9 mouse cellular contexts compared by ENCODE assay signal in the genomic region with DNA sequence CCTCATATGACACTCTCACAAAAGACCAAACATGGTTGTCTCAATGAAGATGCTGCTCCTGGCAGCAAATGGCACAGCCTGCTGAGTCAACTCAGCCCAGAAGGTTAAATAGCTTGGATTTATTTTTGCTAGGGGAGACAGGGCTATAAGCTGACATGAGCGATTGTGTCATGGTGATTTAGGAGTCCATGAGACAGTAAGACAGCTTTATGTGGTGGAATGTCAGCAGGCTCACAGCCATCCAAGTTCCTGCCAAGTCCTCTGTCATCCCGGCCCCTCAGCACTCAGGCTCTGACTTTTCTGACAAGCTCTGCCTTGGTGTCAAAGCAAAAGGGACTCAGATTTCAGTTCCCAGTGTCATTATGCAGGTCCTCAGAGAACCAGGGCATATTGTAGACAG. TPM values are rescaled to one million over a fixed set of nuclear protein-coding genes. Genes with fewer than 3 reads are reported as not detected.
DNase-seq lines count a peak whose midpoint lies in the region; ATAC-seq and TF ChIP-seq lines count a peak whose summit lies in the region.
"Had no signal": no experiment of that assay in that cellular context is flagged by ENCODE, and none has a peak within 500 bp of the region (broad histone marks: within the 10 kb centered on the region; RNA-seq: fewer than 3 reads in every experiment).

No protein-coding gene starts in this region.

- H3K4me3 ChIP-seq in heart, adult 2 months = no peak overlapping the region
- H3K4me3 ChIP-seq in kidney, embryonic 15.5 days (replicated peaks) = no peak overlapping the region

- peak; percentile 82 for ATAC-seq in kidney, embryonic 15.5 days (replicated peaks; ENCODE audit: low FRiP score)
- no peak for ATAC-seq in megakaryocyte, adult 5-6 weeks (ENCODE audit: poor library complexity, severe bottlenecking)

- no peaks in the 10 kb centered on the region for H3K27me3 ChIP-seq in heart, adult 2 months (ENCODE audit: control insufficient read depth, insufficient read depth, low read length)
- no peaks in the 10 kb centered on the region for H3K27me3 ChIP-seq in kidney, embryonic 15.5 days

- no peak overlapping the region; the same call in 1 of the 2 replicates for H3K9ac ChIP-seq in heart, adult 2 months (ENCODE audit: low read depth, low read length)
- H3K9ac ChIP-seq in kidney, embryonic 15.5 days = no peak overlapping the region

- H3K27ac ChIP-seq in heart, adult 2 months = peak overlapping the region; percentile 15; the same call in 1 of the 2 replicates
- H3K27ac ChIP-seq in kidney, embryonic 15.5 days = no peak overlapping the region

- no peak for TF ChIP-seq EP300 in heart, adult 2 months (IDR thresholded peaks at IDR 0.05; ENCODE audit: insufficient read depth, low read depth, low read length)

- peaks cover 9% of the 10 kb centered on the region for H3K4me1 ChIP-seq in heart, adult 2 months (ENCODE audit: control insufficient read depth, insufficient read depth, low read length)
- peaks cover 19% of the 10 kb centered on the region for H3K4me1 ChIP-seq in kidney, embryonic 15.5 days

- no peak overlapping the region for H3K4me2 ChIP-seq in kidney, embryonic 15.5 days

- no peak for DNase-seq in heart, adult 2 months
- no peak for DNase-seq in heart, postnatal 36 days
- DNase-seq in Muller cell, postnatal 12 days (ENCODE audit: inconsistent ontology term) = peak; percentile 86
- DNase-seq in adrenal gland, postnatal 36 days = peak; percentile 47 to 65
- no peak for DNase-seq in layer of hippocampus, adult 18-20 months (ENCODE audit: low spot score in 2 of 2)
- DNase-seq in gastrocnemius, adult 18-20 months (ENCODE audit: low spot score) = no peak
- DNase-seq: thymus, postnatal 14 days had no signal

- 36% methylated on average over 2 of the region's 2 CpGs for WGBS in heart, adult 2 months
- WGBS in kidney, embryonic 15.5 days = 10% methylated on average over 2 of the region's 2 CpGs

- no peaks in the 10 kb centered on the region for H3K9me3 ChIP-seq in kidney, embryonic 15.5 days (replicated peaks)

- intact Hi-C loops in heart, adult 2 months (cut with DNase I) = no loop called here
- intact Hi-C loops in heart, postnatal 36 days (cut with DNase I) = no loop called here

- no peak for TF ChIP-seq POLR2A in heart, adult 2 months (IDR thresholded peaks at IDR 0.05; ENCODE audit: insufficient read depth, low read depth, low read length)

- no peak for TF ChIP-seq CTCF in heart, adult 2 months (IDR thresholded peaks at IDR 0.05)

- peaks cover 1% of the 10 kb centered on the region; the same call in 1 of the 2 replicates for H3K79me2 ChIP-seq in heart, adult 2 months (replicated peaks; ENCODE audit: control insufficient read depth, insufficient read depth, low read length)

- H3K36me3 ChIP-seq in heart, adult 2 months (ENCODE audit: control insufficient read depth, insufficient read depth, low read length) = peaks cover 2% of the 10 kb centered on the region
- H3K36me3 ChIP-seq in kidney, embryonic 15.5 days = no peaks in the 10 kb centered on the region

RNA-seq across cellular contexts. Expression of gene Adam22, which starts 11.6 kb away (rescaled TPM):
- total RNA-seq in heart, adult 2 months (2021) = 1 to 10 TPM; 3.6 to 4.7 TPM
- 1.7 and 3.3 TPM in 2 replicates for polyA plus RNA-seq in heart, adult 2 months (2012; rRNA removed)
- total RNA-seq in heart, postnatal 36 days (2021) = 1 to 10 TPM; 2.4 to 5.9 TPM
- 1 to 10 TPM; 3.1 to 3.7 TPM for total RNA-seq in adrenal gland, postnatal 36 days (2021)
- polyA plus RNA-seq in kidney, embryonic 15.5 days (2015; fragmentation: Nextera tagmentation; extraction: Ambion mirVana) = 8.2 and 8.5 TPM in 2 replicates
- total RNA-seq in megakaryocyte, adult 5-6 weeks (2015) = 0.40 TPM in 1 of 2 replicates, not detected in the other
- 0.04 and 0.18 TPM in 2 replicates for total RNA-seq in megakaryocyte, adult 5-6 weeks (2017)
- 100 to 1,000 TPM; 156 to 160 TPM for total RNA-seq in layer of hippocampus, adult 18-20 months (2021)
- 1 to 10 TPM; 2.4 to 3.3 TPM for total RNA-seq in gastrocnemius, adult 18-20 months (2021)

Comparison
In these comparisons a context has a peak if more than half of its experiments do, and no peak if none do; other contexts are left out.
1. DNase-seq: peak in Muller cell, postnatal 12 days (single experiment) and adrenal gland, postnatal 36 days (2 of 2); none in heart, adult 2 months (0 of 2), heart, postnatal 36 days (0 of 2), layer of hippocampus, adult 18-20 months (0 of 2) and gastrocnemius, adult 18-20 months (single experiment).
2. RNA of gene Adam22, which starts 11.6 kb away (total RNA-seq): 156 to 160 TPM in layer of hippocampus, adult 18-20 months; 2.4 to 5.9 TPM in heart, postnatal 36 days, 3.6 to 4.7 TPM in heart, adult 2 months, 3.1 to 3.7 TPM in adrenal gland, postnatal 36 days, 2.4 to 3.3 TPM in gastrocnemius, adult 18-20 months and 0.04 to 0.40 TPM in megakaryocyte, adult 5-6 weeks; every median in the first group is over 10 times any median in the second.